Mouse (Mus musculus) forebrain, embryonic 15.5 days (tissue): ENCODE results near the gene Ddo. TPM values are rescaled to one million over a fixed set of nuclear protein-coding genes. Genes with fewer than 3 reads are reported as not detected.

ENCODE experiments used
- ATAC-seq: fragments of 200-750 bp; cut with Nextera tagmentation; replicated peaks from 2 replicates; pipeline ENCODE4 v1.8.0; 2017; ENCODE audit warnings: mild to moderate bottlenecking, moderate TSS enrichment, moderate library complexity
- H3K27ac ChIP-seq: fragments of 300-500 bp; sonication (generic); replicated peaks from 2 replicates; pipeline ENCODE4 v1.5.1; 2015; ENCODE audit warnings: mild to moderate bottlenecking, inconsistent platforms
- H3K27me3 ChIP-seq: fragments of 300-500 bp; sonication (generic); 2 replicates; pipeline ENCODE4 v1.6.1; 2015; ENCODE audit warnings: inconsistent platforms
- H3K36me3 ChIP-seq: fragments of 300-500 bp; sonication (generic); 2 replicates; pipeline ENCODE4 v1.6.1; 2015; ENCODE audit warnings: mild to moderate bottlenecking, inconsistent platforms
- H3K4me1 ChIP-seq: fragments of 300-500 bp; sonication (generic); 2 replicates; pipeline ENCODE4 v1.6.1; 2015; ENCODE audit warnings: inconsistent platforms
- H3K4me2 ChIP-seq: fragments of 300-500 bp; sonication (generic); replicated peaks from 2 replicates; pipeline ENCODE4 v1.6.1; 2015; ENCODE audit warnings: mild to moderate bottlenecking, inconsistent platforms
- H3K4me3 ChIP-seq: fragments of 300-500 bp; sonication (generic); 2 replicates; pipeline ENCODE4 v1.5.1; 2015; ENCODE audit warnings: mild to moderate bottlenecking, inconsistent platforms
- H3K9ac ChIP-seq: fragments of 300-500 bp; sonication (generic); replicated peaks from 2 replicates; pipeline ENCODE4 v1.6.1; 2015; ENCODE audit warnings: mild to moderate bottlenecking, inconsistent platforms
- H3K9me3 ChIP-seq: fragments of 300-500 bp; sonication (generic); 2 replicates; pipeline ENCODE4 v1.6.1; 2016; ENCODE audit warnings: inconsistent platforms
- WGBS: fragments of 180-500 bp; shearing (Covaris S2); methylation state at CpG from one replicate; pipeline ENCODE4 v1.1.7; 2015; ENCODE audit warnings: mixed read lengths; 5-methylcytosine and 5-hydroxymethylcytosine counted together
- polyA plus RNA-seq: library from polyadenylated mRNA; unstranded; fragments of >200 nt; fragmentation: Nextera tagmentation; extraction: Ambion mirVana; gene quantifications from 2 replicates; pipeline ENCODE4 v1.2.1, GENCODE M21; 2015

Gene Ddo
- polyA plus RNA-seq, 1 experiment from 2014 or later, result 1.5 TPM

- H3K9me3 ChIP-seq, result no peaks in the 10 kb centered on the region
- no peaks in the 10 kb centered on the region for H3K36me3 ChIP-seq
- H3K4me1 ChIP-seq, result no peaks in the 10 kb centered on the region
- H3K4me2 ChIP-seq, result no peak overlapping the region
- no peaks in the 10 kb centered on the region for H3K27me3 ChIP-seq
- H3K4me3 ChIP-seq, result no peak overlapping the region
- H3K27ac ChIP-seq, result no peak overlapping the region
- no peak overlapping the region for H3K9ac ChIP-seq
- ATAC-seq, result no peak
These were observed 38.8 kb downstream of the Ddo start for GRCm38 (mm10) chr10:40668640-40669039.

GRCm38 (mm10) chr10:40672587-40673296 lies 42.9 kb downstream of the Ddo start:
- Histone ChIP-seq H3K4me1 (peaks cover 5% of the 10 kb centered on the region; the same call in 1 of the 2 replicates), H3K9ac (no peak overlapping the region), H3K36me3 (no peaks in the 10 kb centered on the region), H3K27me3 (no peaks in the 10 kb centered on the region), H3K9me3 (no peaks in the 10 kb centered on the region), H3K4me2 (no peak overlapping the region), H3K4me3 (no peak overlapping the region), H3K27ac (no peak overlapping the region)
- ATAC-seq, result no peak
- 61% methylated on average over 8 of the region's 8 CpGs for WGBS

- ATAC-seq, result no peak
- H3K27me3 ChIP-seq, result no peaks in the 10 kb centered on the region
- no peak overlapping the region for H3K27ac ChIP-seq
- H3K9me3 ChIP-seq, result no peaks in the 10 kb centered on the region
- no peaks in the 10 kb centered on the region for H3K36me3 ChIP-seq
- peaks cover 5% of the 10 kb centered on the region; the same call in 1 of the 2 replicates for H3K4me1 ChIP-seq
- H3K4me2 ChIP-seq, result no peak overlapping the region
- H3K9ac ChIP-seq, result no peak overlapping the region
- 69% methylated on average over 7 of the region's 7 CpGs for WGBS
- H3K4me3 ChIP-seq, result no peak overlapping the region
These were observed 43.5 kb downstream of the Ddo start for GRCm38 (mm10) chr10:40673297-40673665.

- H3K4me3 ChIP-seq, result peak overlapping the region; percentile 7; the same call in 1 of the 2 replicates
- H3K27ac ChIP-seq, result no peak overlapping the region
- WGBS, result 8% methylated on average over 13 of the region's 13 CpGs
These were observed 44.3 kb downstream of the Ddo start for GRCm38 (mm10) chr10:40674151-40674550.

GRCm38 (mm10) chr10:40675921-40676320 lies 46.1 kb downstream of the Ddo start:
- H3K9ac ChIP-seq, result no peak overlapping the region

More at GRCm38 (mm10) chr10:40674151-40674550, 44.3 kb downstream of the Ddo start:
- Histone ChIP-seq H3K27me3 (no peaks in the 10 kb centered on the region), H3K36me3 (no peaks in the 10 kb centered on the region), H3K9me3 (no peaks in the 10 kb centered on the region), H3K4me2 (peak overlapping the region; percentile 36), H3K9ac (peak overlapping the region; percentile 17; the same call in 1 of the 2 replicates), H3K4me1 (peaks cover 5% of the 10 kb centered on the region; the same call in 1 of the 2 replicates)
- ATAC-seq, result no peak

GRCm38 (mm10) chr10:40678477-40678876 lies 48.7 kb downstream of the Ddo start:
- Histone ChIP-seq H3K9ac (no peak overlapping the region), H3K4me2 (no peak overlapping the region), H3K36me3 (no peaks in the 10 kb centered on the region), H3K27me3 (no peaks in the 10 kb centered on the region), H3K27ac (no peak overlapping the region), H3K4me3 (no peak overlapping the region), H3K9me3 (no peaks in the 10 kb centered on the region), H3K4me1 (peaks cover 12% of the 10 kb centered on the region)
- ATAC-seq, result no peak
- WGBS, result 89% methylated on average over 3 of the region's 3 CpGs

More at GRCm38 (mm10) chr10:40675921-40676320, 46.1 kb downstream of the Ddo start:
- Histone ChIP-seq H3K36me3 (no peaks in the 10 kb centered on the region), H3K4me2 (no peak overlapping the region), H3K4me3 (no peak overlapping the region), H3K27ac (no peak overlapping the region), H3K9me3 (no peaks in the 10 kb centered on the region), H3K27me3 (no peaks in the 10 kb centered on the region), H3K4me1 (peaks cover 5% of the 10 kb centered on the region; the same call in 1 of the 2 replicates)
- ATAC-seq, result no peak
- 76% methylated on average over 7 of the region's 7 CpGs for WGBS

GRCm38 (mm10) chr10:40682470-40682869 lies 52.7 kb downstream of the Ddo start:
- Histone ChIP-seq H3K4me1 (peaks cover 12% of the 10 kb centered on the region), H3K9ac (no peak overlapping the region), H3K27me3 (no peaks in the 10 kb centered on the region), H3K4me2 (peak overlapping the region; percentile 99), H3K9me3 (no peaks in the 10 kb centered on the region), H3K4me3 (peak overlapping the region; percentile 49; the same call in 1 of the 2 replicates), H3K36me3 (no peaks in the 10 kb centered on the region), H3K27ac (no peak overlapping the region)
- 17% methylated on average over 8 of the region's 8 CpGs for WGBS
- ATAC-seq, result peak; percentile 66

GRCm38 (mm10) chr10:40683092-40683867 lies 53.5 kb downstream of the Ddo start, which contains the start of gene Mettl24:
TSS of gene Mettl24 (plus strand) at chr10:40683282.
- no peaks in the 10 kb centered on the region for H3K9me3 ChIP-seq
- ATAC-seq, result peak; percentile 80
- H3K27me3 ChIP-seq, result no peaks in the 10 kb centered on the region
- H3K9ac ChIP-seq, result peak within 1 kb of the TSS; percentile 62
- no peaks in the 10 kb centered on the region for H3K36me3 ChIP-seq
- peak within 1 kb of the TSS; percentile 49 for H3K4me3 ChIP-seq
- H3K4me2 ChIP-seq, result peak within 1 kb of the TSS; percentile 99
- H3K27ac ChIP-seq, result no peak within 1 kb of the TSS
- under 1% methylated on average over 50 of the region's 50 CpGs for WGBS
- H3K4me1 ChIP-seq, result peaks cover 12% of the 10 kb centered on the region

GRCm38 (mm10) chr10:40683868-40684253 lies 54.0 kb downstream of the Ddo start:
- H3K9me3 ChIP-seq, result no peaks in the 10 kb centered on the region
- 60% methylated on average over 9 of the region's 9 CpGs for whole genome bisulfite sequencing
- H3K4me1 ChIP-seq, result peaks cover 12% of the 10 kb centered on the region
- peak overlapping the region; percentile 62 for H3K9ac ChIP-seq
- H3K27ac ChIP-seq, result no peak overlapping the region
- H3K36me3 ChIP-seq, result no peaks in the 10 kb centered on the region
- peak overlapping the region; percentile 49 for H3K4me3 ChIP-seq
- peak; percentile 36 for ATAC-seq
- H3K27me3 ChIP-seq, result no peaks in the 10 kb centered on the region
- H3K4me2 ChIP-seq, result peak overlapping the region; percentile 99

- Histone ChIP-seq H3K27me3 (no peaks in the 10 kb centered on the region), H3K4me3 (no peak overlapping the region), H3K9me3 (no peaks in the 10 kb centered on the region), H3K27ac (no peak overlapping the region), H3K36me3 (no peaks in the 10 kb centered on the region), H3K9ac (no peak overlapping the region), H3K4me1 (peaks cover 12% of the 10 kb centered on the region), H3K4me2 (no peak overlapping the region)
- no peak for ATAC-seq
- 94% methylated on average over 7 of the region's 7 CpGs for WGBS
These were observed 54.5 kb downstream of the Ddo start for GRCm38 (mm10) chr10:40684326-40684725.

GRCm38 (mm10) chr10:40685641-40686040 lies 55.8 kb downstream of the Ddo start:
- Histone ChIP-seq H3K36me3 (no peaks in the 10 kb centered on the region), H3K27me3 (no peaks in the 10 kb centered on the region), H3K27ac (no peak overlapping the region), H3K9me3 (no peaks in the 10 kb centered on the region), H3K9ac (no peak overlapping the region), H3K4me2 (no peak overlapping the region), H3K4me1 (peaks cover 12% of the 10 kb centered on the region), H3K4me3 (no peak overlapping the region)
- no peak for ATAC-seq
- 59% methylated on average over 8 of the region's 8 CpGs for WGBS

- Histone ChIP-seq H3K4me1 (peaks cover 12% of the 10 kb centered on the region), H3K4me2 (no peak overlapping the region), H3K27ac (no peak overlapping the region), H3K27me3 (no peaks in the 10 kb centered on the region), H3K4me3 (no peak overlapping the region), H3K9ac (no peak overlapping the region), H3K36me3 (no peaks in the 10 kb centered on the region), H3K9me3 (no peaks in the 10 kb centered on the region)
- WGBS, result 80% methylated on average over 4 of the region's 4 CpGs
- no peak for ATAC-seq
These were observed 57.2 kb downstream of the Ddo start for GRCm38 (mm10) chr10:40686976-40687375.
